In genomic region chr1:169338461-169338860, GRCm38 (mm10) we compare ENCODE assay signal across 22 mouse cellular contexts.
"Had no signal": no experiment of that assay in that cellular context is flagged by ENCODE, and none has a peak within 500 bp of the region (broad histone marks: within the 10 kb centered on the region; RNA-seq: fewer than 3 reads in every experiment).

No protein-coding gene starts in this region.

- ATAC-seq: hindbrain, postnatal 0 days; intestine, embryonic 16.5 days had no signal

- H3K4me3 ChIP-seq: heart, adult 2 months; heart, embryonic 13.5 days; heart, embryonic 15.5 days; hindbrain, embryonic 13.5 days; hindbrain, embryonic 15.5 days; limb, embryonic 13.5 days; limb, embryonic 15.5 days had no signal

- H3K36me3 ChIP-seq: heart, embryonic 13.5 days; heart, embryonic 15.5 days; hindbrain, embryonic 13.5 days; hindbrain, embryonic 15.5 days; limb, embryonic 13.5 days; limb, embryonic 15.5 days had no signal

- H3K9me3 ChIP-seq: heart, embryonic 13.5 days; heart, embryonic 15.5 days; hindbrain, embryonic 13.5 days; hindbrain, embryonic 15.5 days; limb, embryonic 13.5 days; limb, embryonic 15.5 days had no signal

- H3K4me1 ChIP-seq: heart, embryonic 13.5 days; heart, embryonic 15.5 days; hindbrain, embryonic 13.5 days; hindbrain, embryonic 15.5 days; limb, embryonic 13.5 days; limb, embryonic 15.5 days had no signal

- H3K27ac ChIP-seq: heart, adult 2 months; heart, embryonic 13.5 days; heart, embryonic 15.5 days; hindbrain, embryonic 13.5 days; hindbrain, embryonic 15.5 days; hindbrain, postnatal 0 days; limb, embryonic 13.5 days; limb, embryonic 15.5 days had no signal

- DNase-seq: gastrocnemius, postnatal 14 days; gastrocnemius, postnatal 36 days; heart, adult 11 months; heart, adult 2 months; heart, postnatal 14 days; heart, postnatal 36 days; kidney, adult 11 months; kidney, adult 8-10 months; kidney, postnatal 14 days; kidney, postnatal 36 days; layer of hippocampus, adult 9-11 months; layer of hippocampus, postnatal 36 days; left cerebral cortex, postnatal 4 days had no signal

- H3K27me3 ChIP-seq: heart, embryonic 13.5 days; heart, embryonic 15.5 days; hindbrain, embryonic 13.5 days; hindbrain, embryonic 15.5 days had no signal

- H3K4me2 ChIP-seq: heart, embryonic 11.5 days; heart, embryonic 13.5 days; heart, embryonic 15.5 days; hindbrain, embryonic 13.5 days; hindbrain, embryonic 15.5 days; limb, embryonic 13.5 days; limb, embryonic 15.5 days had no signal

- H3K9ac ChIP-seq: heart, embryonic 13.5 days; heart, embryonic 15.5 days; hindbrain, embryonic 13.5 days; hindbrain, embryonic 15.5 days; limb, embryonic 13.5 days; limb, embryonic 15.5 days had no signal
